Mouse (Mus musculus) midbrain, postnatal 0 days (tissue): ENCODE data around the gene Nsf. TPM values are rescaled to one million over a fixed set of nuclear protein-coding genes. Genes with fewer than 3 reads are reported as not detected.
A peak's percentile ranks its signal among the peaks of the same experiment; 100 is the strongest.

Source experiments
- ATAC-seq: fragments of 200-750 bp; cut with Nextera tagmentation; 2 replicates; pipeline ENCODE4 v1.8.0; 2017; ENCODE audit warnings: moderate number of reproducible peaks, mild to moderate bottlenecking, moderate TSS enrichment, moderate library complexity; ENCODE audit not compliant: low FRiP score
- DNase-seq: peaks from one replicate; pipeline ENCODE4 v3.0.0-alpha.2; 2015; ENCODE audit warnings: low spot score
- H3K27ac ChIP-seq: fragments of 300-500 bp; sonication (generic); 2 replicates; pipeline ENCODE4 v1.5.1; 2014; ENCODE audit warnings: low read depth, mild to moderate bottlenecking, low read length, mixed read lengths
- H3K27me3 ChIP-seq: fragments of 300-500 bp; sonication (generic); 2 replicates; pipeline ENCODE4 v1.6.1; 2014; ENCODE audit warnings: low read length, control low read depth, mixed read lengths; ENCODE audit not compliant: insufficient read depth
- H3K36me3 ChIP-seq: fragments of 300-500 bp; sonication (generic); 2 replicates; pipeline ENCODE4 v1.6.1; 2014; ENCODE audit warnings: low read length, control low read depth, mixed read lengths; ENCODE audit not compliant: insufficient read depth
- H3K4me1 ChIP-seq: fragments of 300-500 bp; sonication (generic); 2 replicates; pipeline ENCODE4 v1.6.1; 2014; ENCODE audit warnings: mild to moderate bottlenecking, control low read depth, antibody characterized with exemption, low read length, mixed read lengths; ENCODE audit not compliant: insufficient read depth
- H3K4me2 ChIP-seq: fragments of 300-500 bp; sonication (generic); 2 replicates; pipeline ENCODE4 v1.6.1; 2014; ENCODE audit warnings: low read depth, mild to moderate bottlenecking, low read length, mixed read lengths; ENCODE audit not compliant: poor library complexity, severe bottlenecking
- H3K4me3 ChIP-seq: fragments of 300-500 bp; sonication (generic); 2 replicates; pipeline ENCODE4 v1.5.1; 2014; ENCODE audit warnings: low read depth, mild to moderate bottlenecking, low read length, moderate library complexity
- H3K9ac ChIP-seq: fragments of 300-500 bp; sonication (generic); replicated peaks from 2 replicates; pipeline ENCODE4 v1.6.1; 2014; ENCODE audit warnings: mild to moderate bottlenecking, low read length, moderate library complexity, mixed read lengths; ENCODE audit not compliant: poor library complexity, severe bottlenecking
- H3K9me3 ChIP-seq: fragments of 300-500 bp; sonication (generic); 2 replicates; pipeline ENCODE4 v1.6.1; 2016; ENCODE audit warnings: low read length, control low read depth
- CTCF ChIP-seq: IDR thresholded peaks from 2 replicates; pipeline ENCODE4 v1.5.1; 2016; ENCODE audit warnings: antibody characterized with exemption, mild to moderate bottlenecking
- WGBS: fragments of 180-500 bp; shearing (Covaris S2); extraction: QIAGEN DNeasy Blood & Tissue Kit; methylation state at CpG from one replicate; pipeline ENCODE4 v1.1.7; 2014; 5-methylcytosine and 5-hydroxymethylcytosine counted together
- polyA plus RNA-seq: library from polyadenylated mRNA; unstranded; fragments of >200 nt; fragmentation: Nextera tagmentation; extraction: Ambion mirVana; gene quantifications from 2 replicates; pipeline ENCODE4 v1.2.1, GENCODE M21; 2015
- total RNA-seq: library from RNA; depleted of rRNA; stranded (reverse); fragments of >200 nt; gene quantifications from 2 replicates; pipeline ENCODE4 v1.2.3, GENCODE M21; 2014

Gene Nsf
- total and polyA plus RNA-seq, 2 experiments from 2014 or later = 167 to 272 TPM

DNA sequence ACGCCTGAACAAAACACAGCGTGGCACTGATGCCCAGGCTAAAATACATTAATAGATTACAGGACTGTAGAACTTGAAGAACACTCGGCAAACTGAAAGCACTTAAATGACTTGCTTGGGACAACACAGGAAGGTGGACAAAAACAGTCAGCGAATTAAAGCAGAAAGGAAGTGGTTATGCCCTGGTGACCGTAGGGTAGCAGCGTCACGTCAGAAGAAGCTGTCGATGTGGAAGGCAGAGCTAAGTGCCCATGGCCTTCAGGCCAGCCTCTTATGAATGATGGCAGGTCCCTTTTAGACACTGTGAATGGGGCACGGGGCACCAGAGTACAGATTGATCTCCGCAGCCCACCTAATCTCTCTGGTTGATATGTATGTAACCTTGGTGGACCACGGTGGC lies 105.6 kb downstream of the Nsf start:
- WGBS = 90% methylated on average over 11 of the region's 11 CpGs

DNA sequence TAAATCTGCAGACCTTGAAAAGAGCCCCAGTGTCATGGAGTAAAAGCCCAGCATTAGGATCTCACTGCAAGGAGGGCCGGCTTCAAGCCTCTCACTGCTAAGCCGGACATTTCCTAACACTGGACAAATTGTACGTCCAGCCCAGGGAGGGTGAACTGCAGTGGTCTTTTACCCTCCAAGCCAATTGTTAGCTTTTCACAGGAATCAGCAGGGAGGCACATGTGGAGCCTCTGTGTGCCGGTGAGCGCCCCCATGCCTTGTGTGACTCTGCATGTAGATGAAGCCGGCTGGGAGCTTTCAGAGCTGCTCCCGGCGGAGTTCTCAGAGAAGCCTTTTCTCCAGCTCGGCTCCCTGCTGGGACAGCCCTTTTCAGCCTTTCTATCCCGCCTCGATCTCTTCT lies 113.0 kb downstream of the Nsf start:
- peaks cover 5% of the 10 kb centered on the region; the same call in 1 of the 2 replicates for H3K4me1 ChIP-seq
- peak overlapping the region; percentile 20; the same call in 1 of the 2 replicates for H3K9ac ChIP-seq
- peak overlapping the region; percentile 52 for H3K27ac ChIP-seq
- peak overlapping the region; percentile 20; the same call in 1 of the 2 replicates for H3K4me2 ChIP-seq
- H3K4me3 ChIP-seq = no peak overlapping the region
- peak; percentile 16 for TF ChIP-seq CTCF
- H3K27me3 ChIP-seq = no peaks in the 10 kb centered on the region
- H3K9me3 ChIP-seq = no peaks in the 10 kb centered on the region
- peak; percentile 79 for DNase-seq
- peak; percentile 63 for ATAC-seq
- WGBS = 11% methylated on average over 11 of the region's 11 CpGs
- H3K36me3 ChIP-seq = peaks cover 4% of the 10 kb centered on the region; the same call in 1 of the 2 replicates

More for the DNA sequence above, 105.6 kb downstream of the Nsf start:
- Histone ChIP-seq H3K4me1 (peaks cover 2% of the 10 kb centered on the region), H3K36me3 (peaks cover 18% of the 10 kb centered on the region), H3K4me3 (no peak overlapping the region), H3K27ac (no peak overlapping the region), H3K27me3 (no peaks in the 10 kb centered on the region), H3K9ac (no peak overlapping the region), H3K4me2 (no peak overlapping the region), H3K9me3 (no peaks in the 10 kb centered on the region)
- DNase-seq (no peak), ATAC-seq (no peak)
- TF ChIP-seq CTCF = no peak

DNA sequence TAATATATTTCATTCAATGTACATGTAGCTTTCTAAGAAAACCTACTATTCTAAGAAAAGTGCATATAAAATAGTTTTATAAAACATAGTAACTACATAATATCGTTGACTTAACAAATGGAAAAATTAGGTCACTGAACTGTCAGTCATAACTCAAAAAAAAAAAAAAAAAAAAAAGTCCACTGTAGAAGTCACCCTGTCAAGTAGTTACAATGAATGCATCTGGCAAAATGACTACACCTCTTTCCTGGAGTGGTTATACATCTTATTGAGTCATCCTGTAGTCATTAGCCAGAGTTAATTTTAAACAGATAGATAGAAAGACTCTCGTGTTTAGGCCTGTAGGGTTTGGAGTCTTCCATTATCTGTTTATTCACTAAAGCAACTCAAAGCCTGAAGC lies 114.9 kb downstream of the Nsf start:
- H3K36me3 ChIP-seq = peaks cover 4% of the 10 kb centered on the region; the same call in 1 of the 2 replicates
- H3K4me3 ChIP-seq = no peak overlapping the region
- H3K27me3 ChIP-seq = no peaks in the 10 kb centered on the region
- ATAC-seq (no peak), DNase-seq (no peak)
- WGBS = 78% methylated on average over 2 of the region's 2 CpGs
- no peaks in the 10 kb centered on the region for H3K9me3 ChIP-seq
- TF ChIP-seq CTCF = no peak
- H3K4me1 ChIP-seq = peaks cover 5% of the 10 kb centered on the region; the same call in 1 of the 2 replicates
- no peak overlapping the region for H3K4me2 ChIP-seq
- no peak overlapping the region for H3K9ac ChIP-seq
- H3K27ac ChIP-seq = no peak overlapping the region

DNA sequence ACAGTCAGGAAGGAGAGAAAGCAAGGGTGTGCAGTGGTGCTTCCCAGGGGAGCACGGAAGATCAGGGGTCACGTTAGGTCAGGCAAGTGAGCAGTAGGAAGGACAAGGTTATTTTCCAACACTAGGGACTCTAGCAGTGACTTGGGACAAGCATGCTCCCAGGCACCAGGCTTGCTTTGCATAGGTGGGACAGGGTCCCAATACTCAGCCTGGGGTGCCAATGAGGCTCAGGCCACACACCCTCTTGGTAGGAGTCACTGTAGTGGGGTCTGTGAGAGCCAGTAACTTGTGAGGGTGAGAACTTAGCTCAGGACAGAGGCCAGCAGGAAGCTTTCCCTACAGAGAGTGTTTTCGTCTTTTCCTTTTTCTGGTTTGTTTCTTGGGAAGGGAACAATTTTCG lies 121.5 kb downstream of the Nsf start:
- no peak for ATAC-seq
- no peak overlapping the region for H3K27ac ChIP-seq
- no peaks in the 10 kb centered on the region for H3K9me3 ChIP-seq
- no peaks in the 10 kb centered on the region for H3K27me3 ChIP-seq
- no peak overlapping the region for H3K4me3 ChIP-seq
- H3K36me3 ChIP-seq = peaks cover 6% of the 10 kb centered on the region
- no peak overlapping the region for H3K9ac ChIP-seq
- H3K4me1 ChIP-seq = no peaks in the 10 kb centered on the region
- 84% methylated on average over 4 of the region's 4 CpGs for WGBS
- no peak overlapping the region for H3K4me2 ChIP-seq
- DNase-seq = no peak
- no peak for TF ChIP-seq CTCF

DNA sequence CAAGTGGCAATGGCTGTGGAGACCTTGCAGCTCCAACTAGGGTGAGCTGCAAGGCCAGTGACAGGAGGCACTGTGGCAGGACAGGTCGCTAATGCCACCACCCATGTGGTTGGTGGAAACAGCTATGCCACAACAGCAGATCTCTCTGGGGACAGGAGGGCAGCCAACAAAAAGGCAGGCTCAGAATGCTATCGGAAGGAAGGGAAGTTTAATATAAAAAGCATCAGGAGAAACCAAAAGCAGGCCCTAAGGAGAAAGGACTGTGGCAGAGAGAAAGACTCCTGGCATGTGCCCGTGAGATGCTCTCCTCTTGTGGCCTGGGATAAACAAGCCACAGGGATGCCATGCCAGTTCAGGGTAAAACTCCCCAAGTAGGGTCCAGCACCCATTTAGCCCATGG lies 122.1 kb downstream of the Nsf start:
- H3K27ac ChIP-seq = no peak overlapping the region
- H3K9me3 ChIP-seq = no peaks in the 10 kb centered on the region
- no peak for DNase-seq
- no peak overlapping the region for H3K4me3 ChIP-seq
- no peak for ATAC-seq
- peaks cover 8% of the 10 kb centered on the region for H3K36me3 ChIP-seq
- no peaks in the 10 kb centered on the region for H3K4me1 ChIP-seq
- H3K9ac ChIP-seq = no peak overlapping the region
- 66% methylated on average over 3 of the region's 3 CpGs for WGBS
- H3K4me2 ChIP-seq = no peak overlapping the region
- no peaks in the 10 kb centered on the region for H3K27me3 ChIP-seq
- TF ChIP-seq CTCF = no peak

DNA sequence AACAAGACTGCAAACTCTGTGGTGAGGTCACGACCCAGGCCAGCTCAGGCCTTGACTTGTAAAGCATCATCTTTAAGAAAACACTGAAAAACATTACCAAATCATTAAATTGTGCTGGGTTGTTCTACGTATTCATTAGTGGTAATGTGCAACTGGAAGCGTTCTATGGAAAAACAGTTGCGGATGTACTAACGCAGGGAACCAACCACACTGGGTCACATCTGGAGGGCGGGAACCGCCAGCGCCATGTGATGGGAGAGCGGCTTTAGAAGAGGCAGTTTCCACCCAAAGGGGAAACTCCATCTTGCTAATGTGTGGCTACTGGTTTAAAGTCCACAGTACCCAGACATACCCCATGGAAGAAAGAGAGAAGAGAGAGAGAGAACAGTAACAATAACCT lies 123.4 kb downstream of the Nsf start:
- no peak for ATAC-seq
- DNase-seq = no peak
- no peaks in the 10 kb centered on the region for H3K27me3 ChIP-seq
- H3K36me3 ChIP-seq = peaks cover 15% of the 10 kb centered on the region
- no peak overlapping the region for H3K4me3 ChIP-seq
- no peak overlapping the region for H3K9ac ChIP-seq
- WGBS = 90% methylated on average over 9 of the region's 9 CpGs
- H3K4me2 ChIP-seq = no peak overlapping the region
- no peaks in the 10 kb centered on the region for H3K4me1 ChIP-seq
- H3K27ac ChIP-seq = no peak overlapping the region
- H3K9me3 ChIP-seq = no peaks in the 10 kb centered on the region
- no peak for TF ChIP-seq CTCF
